Mouse (Mus musculus): ENCODE measurements around the gene Olfr1152.

Olfr1152 gene

GRCm38 (mm10) chr2:87866192-87866591, at the start of gene Olfr1152:
TSS of gene Olfr1152 (plus strand) at chr2:87866492.
- no peak for DNase-seq (ENCODE audit: extremely low read depth, low read depth, low spot score)

GRCm38 (mm10) chr2:87830233-87830632, 36.1 kb upstream of the Olfr1152 start, which contains the start of gene Olfr1148:
TSS of gene Olfr1148 (plus strand) at chr2:87830533.
- no peak for DNase-seq (ENCODE audit: extremely low read depth, low read depth, low spot score)

- DNase-seq (ENCODE audit: extremely low read depth, low read depth, low spot score), result no peak
These were observed 22.6 kb upstream of the Olfr1152 start, which contains the start of gene Olfr1150-ps1 for GRCm38 (mm10) chr2:87843693-87844092. TSS of gene Olfr1150-ps1 (plus strand) at chr2:87843993.

- no peak for DNase-seq (ENCODE audit: extremely low read depth, low read depth, low spot score)
These were observed 10.7 kb upstream of the Olfr1152 start, which contains the start of gene Olfr1151 for GRCm38 (mm10) chr2:87855562-87855961. TSS of gene Olfr1151 (plus strand) at chr2:87855862.

GRCm38 (mm10) chr2:87894662-87895061, 28.4 kb downstream of the Olfr1152 start, which contains the start of gene Olfr1153:
TSS of gene Olfr1153 (plus strand) at chr2:87894962.
- no peak for DNase-seq (ENCODE audit: extremely low read depth, low read depth, low spot score)

GRCm38 (mm10) chr2:87905066-87905465, 38.8 kb downstream of the Olfr1152 start, which contains the start of gene Olfr1154:
TSS of gene Olfr1154 (minus strand) at chr2:87905166.
- no peak for DNase-seq (ENCODE audit: extremely low read depth, low read depth, low spot score)
